Mouse (Mus musculus) MEL (cell line): ENCODE measurements around the gene Gdi1. TPM values are rescaled to one million over a fixed set of nuclear protein-coding genes. Genes with fewer than 3 reads are reported as not detected.

ENCODE experiments used
- DNase-seq: peaks from one replicate; pipeline ENCODE4 v3.0.0; 2011; ENCODE audit warnings: low read depth, low spot score
- H3K27ac ChIP-seq: 2 replicates; pipeline ENCODE4 v1.5.1; 2012; ENCODE audit warnings: low read depth, mild to moderate bottlenecking, control low read depth, low read length, moderate library complexity; ENCODE audit not compliant: control insufficient read depth
- H3K27me3 ChIP-seq, 2 experiments: fragments of 150-350 bp in 1 of 2; sonication (generic) in 1 of 2; 2 replicates each; pipeline ENCODE4 v1.6.1; 2012; ENCODE audit warnings: low read length in 2 of 2, mild to moderate bottlenecking in 2 of 2, improper control_type of control experiment in 1 of 2, moderate library complexity in 1 of 2; ENCODE audit not compliant: insufficient read depth in 2 of 2, control insufficient read depth in 1 of 2
- H3K36me3 ChIP-seq, 2 experiments: 2 replicates each; pipeline ENCODE4 v1.6.1; 2012 to 2014; ENCODE audit warnings: low read length in 2 of 2, improper control_type of control experiment in 1 of 2, inconsistent platforms in 1 of 2, mild to moderate bottlenecking in 1 of 2; ENCODE audit not compliant: insufficient read depth in 2 of 2, control insufficient read depth in 1 of 2
- H3K4me1 ChIP-seq, 2 experiments: fragments of 150-350 bp in 1 of 2; sonication (generic) in 1 of 2; 2 replicates each; pipeline ENCODE4 v1.6.1; 2012; ENCODE audit warnings: low read length in 2 of 2, improper control_type of control experiment in 1 of 2, mild to moderate bottlenecking in 1 of 2; ENCODE audit not compliant: insufficient read depth in 2 of 2, control insufficient read depth in 1 of 2
- H3K4me3 ChIP-seq, 2 experiments: fragments of 150-350 bp in 1 of 2; sonication (generic) in 1 of 2; 2 replicates each; pipeline ENCODE4 v1.5.1; 2012; ENCODE audit warnings: low read depth in 2 of 2, low read length in 2 of 2, mild to moderate bottlenecking in 2 of 2, moderate library complexity in 2 of 2, control low read depth in 1 of 2, improper control_type of control experiment in 1 of 2; ENCODE audit not compliant: control insufficient read depth in 1 of 2, insufficient read depth in 1 of 2
- H3K79me2 ChIP-seq: 2 replicates; pipeline ENCODE4 v1.6.1; 2012; ENCODE audit warnings: mild to moderate bottlenecking, low read length, moderate library complexity; ENCODE audit not compliant: control insufficient read depth, poor library complexity, insufficient read depth
- H3K9ac ChIP-seq: 2 replicates; pipeline ENCODE4 v1.6.1; 2012; ENCODE audit warnings: low read depth, mild to moderate bottlenecking, control low read depth, low read length, moderate library complexity; ENCODE audit not compliant: control insufficient read depth, poor library complexity, severe bottlenecking
- H3K9me3 ChIP-seq: fragments of 150-350 bp; sonication (generic); replicated peaks from 2 replicates; pipeline ENCODE4 v1.6.1; 2012; ENCODE audit warnings: mild to moderate bottlenecking, low read length, improper control_type of control experiment, moderate library complexity; ENCODE audit not compliant: insufficient read depth
- CHD1 ChIP-seq: IDR thresholded peaks from 2 replicates; pipeline ENCODE4 v1.6.1; 2012; ENCODE audit warnings: low read depth, mild to moderate bottlenecking, inconsistent platforms, low read length, improper control_type of control experiment
- CHD2 ChIP-seq: IDR thresholded peaks from 2 replicates; pipeline ENCODE4 v1.6.1; 2011; ENCODE audit warnings: low read length, improper control_type of control experiment
- E2F4 ChIP-seq: IDR thresholded peaks from 2 replicates; pipeline ENCODE4 v1.6.1; 2011; ENCODE audit warnings: low read depth, low read length, improper control_type of control experiment, borderline replicate concordance
- EP300 ChIP-seq, 2 experiments: IDR thresholded peaks; 2 replicates each; pipeline ENCODE4 v1.6.1; 2011; ENCODE audit warnings: improper control_type of control experiment in 2 of 2, low read length in 2 of 2, low read depth in 1 of 2, mild to moderate bottlenecking in 1 of 2
- GABPA ChIP-seq: IDR thresholded peaks from 2 replicates; pipeline ENCODE4 v1.6.1; 2012; ENCODE audit warnings: low read depth, mild to moderate bottlenecking, inconsistent platforms, low read length, improper control_type of control experiment, moderate library complexity
- HCFC1 ChIP-seq: IDR thresholded peaks from 2 replicates; pipeline ENCODE4 v1.6.1; 2012; ENCODE audit warnings: low read depth, mild to moderate bottlenecking, inconsistent platforms, low read length, improper control_type of control experiment, moderate library complexity
- JUND ChIP-seq: IDR thresholded peaks from 2 replicates; pipeline ENCODE4 v1.6.1; 2011; ENCODE audit warnings: low read depth, mild to moderate bottlenecking, improper control_type of control experiment, low read length
- KAT2A ChIP-seq: conservative IDR thresholded peaks from 2 replicates; pipeline ENCODE4 v1.6.1; 2012; ENCODE audit warnings: low read depth, low read length, improper control_type of control experiment, inconsistent platforms
- MAFK ChIP-seq: IDR thresholded peaks from 2 replicates; pipeline ENCODE4 v1.6.1; 2011; ENCODE audit warnings: low read depth, mild to moderate bottlenecking, low read length, improper control_type of control experiment, borderline replicate concordance
- MAX ChIP-seq: IDR thresholded peaks from 2 replicates; pipeline ENCODE4 v1.6.1; 2011; ENCODE audit warnings: low read length, improper control_type of control experiment
- MAZ ChIP-seq: IDR thresholded peaks from 2 replicates; pipeline ENCODE4 v1.6.1; 2012; ENCODE audit warnings: low read depth, mild to moderate bottlenecking, inconsistent platforms, low read length, improper control_type of control experiment
- MEF2A ChIP-seq: IDR thresholded peaks from 2 replicates; pipeline ENCODE4 v1.6.1; 2014; ENCODE audit warnings: low read depth, mild to moderate bottlenecking, inconsistent platforms, low read length, improper control_type of control experiment; ENCODE audit not compliant: poor library complexity, insufficient replicate concordance, severe bottlenecking; ENCODE audit errors: extremely low read depth
- NRF1 ChIP-seq: IDR thresholded peaks from 2 replicates; pipeline ENCODE4 v1.6.1; 2014; ENCODE audit warnings: low read depth, mild to moderate bottlenecking, inconsistent platforms, low read length, improper control_type of control experiment, moderate library complexity; ENCODE audit not compliant: poor library complexity, insufficient read depth, severe bottlenecking
- POLR2A ChIP-seq, 2 experiments: IDR thresholded peaks; 2 replicates each; pipeline ENCODE4 v1.6.1; 2011 to 2012; ENCODE audit warnings: low read length in 2 of 2, mild to moderate bottlenecking in 2 of 2, control low read depth in 1 of 2, improper control_type of control experiment in 1 of 2, low read depth in 1 of 2, moderate library complexity in 1 of 2; ENCODE audit not compliant: control insufficient read depth in 1 of 2, insufficient read depth in 1 of 2, poor library complexity in 1 of 2
- POLR2AphosphoS2 ChIP-seq: IDR thresholded peaks from 2 replicates; pipeline ENCODE4 v1.6.1; 2011; ENCODE audit warnings: low read length, improper control_type of control experiment
- POLR2AphosphoS5 ChIP-seq: IDR thresholded peaks from 2 replicates; pipeline ENCODE4 v1.6.1; 2012; ENCODE audit warnings: low read depth, borderline replicate concordance, mild to moderate bottlenecking, inconsistent platforms, low read length, moderate library complexity, mixed read lengths
- RCOR1 ChIP-seq: IDR thresholded peaks from 2 replicates; pipeline ENCODE4 v1.6.1; 2012; ENCODE audit warnings: low read depth, mild to moderate bottlenecking, inconsistent platforms, low read length, improper control_type of control experiment
- SIN3A ChIP-seq: IDR thresholded peaks from 2 replicates; pipeline ENCODE4 v1.6.1; 2012; ENCODE audit warnings: low read length, improper control_type of control experiment, inconsistent platforms
- SMC3 ChIP-seq: IDR thresholded peaks from 2 replicates; pipeline ENCODE4 v1.6.1; 2011; ENCODE audit warnings: low read depth, low read length, improper control_type of control experiment
- TBP ChIP-seq: IDR thresholded peaks from 2 replicates; pipeline ENCODE4 v1.8.0; 2011; ENCODE audit warnings: low read depth, low read length, improper control_type of control experiment
- TCF12 ChIP-seq: IDR thresholded peaks from 2 replicates; pipeline ENCODE4 v1.6.1; 2014; ENCODE audit warnings: low read depth, mild to moderate bottlenecking, inconsistent platforms, low read length, improper control_type of control experiment, moderate library complexity
- UBTF ChIP-seq: IDR thresholded peaks from 2 replicates; pipeline ENCODE4 v1.6.1; 2012; ENCODE audit warnings: low read depth, mild to moderate bottlenecking, inconsistent platforms, low read length, improper control_type of control experiment, moderate library complexity, borderline replicate concordance; ENCODE audit not compliant: insufficient read depth
- USF1 ChIP-seq: IDR thresholded peaks from 2 replicates; pipeline ENCODE4 v1.6.1; 2014; ENCODE audit warnings: low read depth, mild to moderate bottlenecking, inconsistent platforms, low read length, improper control_type of control experiment, moderate library complexity
- ZC3H11A ChIP-seq: IDR thresholded peaks from 2 replicates; pipeline ENCODE4 v1.6.1; 2012; ENCODE audit warnings: low read depth, mild to moderate bottlenecking, inconsistent platforms, low read length, improper control_type of control experiment
- ZKSCAN1 ChIP-seq: IDR thresholded peaks from 2 replicates; pipeline ENCODE4 v1.6.1; 2012; ENCODE audit warnings: low read depth, mild to moderate bottlenecking, inconsistent platforms, low read length, improper control_type of control experiment, moderate library complexity
- ZMIZ1 ChIP-seq: IDR thresholded peaks from 2 replicates; pipeline ENCODE4 v1.6.1; 2012; ENCODE audit warnings: low read depth, mild to moderate bottlenecking, inconsistent platforms, low read length, improper control_type of control experiment, moderate library complexity
- ZNF384 ChIP-seq: IDR thresholded peaks from 2 replicates; pipeline ENCODE4 v1.6.1; 2012; ENCODE audit warnings: low read depth, mild to moderate bottlenecking, inconsistent platforms, low read length, improper control_type of control experiment
- polyA plus RNA-seq, 2 experiments: library from polyadenylated mRNA; stranded (reverse) in 1 of 2; unstranded in 1 of 2; fragments of >175 nt in 1 of 2; fragments of >200 nt in 1 of 2; gene quantifications; 2 replicates each; pipeline versions ENCODE4 v1.2.1 to v1.2.4; 2012; ENCODE audit warnings: low replicate concordance in 2 of 2, low read depth in 1 of 2; ENCODE audit not compliant: insufficient read length in 2 of 2, insufficient read depth in 1 of 2, missing spikeins in 1 of 2
- total RNA-seq: library from RNA; depleted of rRNA; stranded (reverse); fragments of 300-350 nt; gene quantifications from 2 replicates; pipeline ENCODE4 v1.2.3, GENCODE M21; 2012

The Gdi1 gene
- total and polyA plus RNA-seq, 3 experiments = 5.2 to 24.5 TPM; not detected in 1

GRCm38 (mm10) chrX:74281732-74282394 lies 22.9 kb upstream of the Gdi1 start, which contains the start of the genes Taz and Dnase1l1:
Gene Taz (plus strand): TSS chrX:74281912.
Gene Dnase1l1 (minus strand): TSS chrX:74282337.
- peaks cover 0 to 12% of the 10 kb centered on the region in 2 experiments; a peak in 2 of 4 replicates for H3K4me1 ChIP-seq
- TF ChIP-seq MEF2A (no peak), TBP (0 out of 2 replicates have a peak, but pooled peaks have one; percentile 22), POLR2A (IDR thresholded peaks at IDR 0.05; ENCODE audit: control insufficient read depth in 1 of 2, insufficient read depth in 1 of 2, low read depth in 1 of 2, low read length in 2 of 2, poor library complexity in 1 of 2) (peak in 1 of 2 experiments; percentile 55; a peak in 1 of 4 replicates), POLR2AphosphoS5 (no peak), JUND (no peak), POLR2AphosphoS2 (peak; percentile 10; the same call in 1 of the 2 replicates), HCFC1 (peak; percentile 45), SMC3 (no peak)
- TF ChIP-seq, all 39 proteins: peak for 4
- Histone ChIP-seq H3K79me2 (peaks cover 13% of the 10 kb centered on the region), H3K36me3 (peaks cover 0 to 13% of the 10 kb centered on the region in 2 experiments; a peak in 3 of 4 replicates), H3K27ac (peak within 1 kb of the TSS; percentile 85), H3K9me3 (no peaks in the 10 kb centered on the region), H3K9ac (peak within 1 kb of the TSS; percentile 86), H3K4me3 (peak within 1 kb of the TSS; percentile 76 to 83), H3K27me3 (no peaks in the 10 kb centered on the region)
- peak; percentile 92 for DNase-seq

- H3K9ac ChIP-seq = peak overlapping the region; percentile 86
- H3K4me3 ChIP-seq = peak overlapping the region; percentile 72 to 76
- peak overlapping the region; percentile 85 for H3K27ac ChIP-seq
- H3K9me3 ChIP-seq = no peaks in the 10 kb centered on the region
- peaks cover 0 to 11% of the 10 kb centered on the region in 2 experiments; a peak in 2 of 4 replicates for H3K4me1 ChIP-seq
- peak; percentile 92 for DNase-seq
- peaks cover 0 to 11% of the 10 kb centered on the region in 2 experiments; a peak in 3 of 4 replicates for H3K36me3 ChIP-seq
- peaks cover 13% of the 10 kb centered on the region for H3K79me2 ChIP-seq
- H3K27me3 ChIP-seq = no peaks in the 10 kb centered on the region
- TF ChIP-seq NRF1 (no peak), ZMIZ1 (peak; percentile 79), EP300 (IDR thresholded peaks at IDR 0.05; ENCODE audit: low read depth in 1 of 2, low read length in 2 of 2) (no peak), TBP (peak; percentile 81), ZNF384 (no peak), JUND (no peak), ZKSCAN1 (no peak), TCF12 (peak; percentile 47; the same call in 1 of the 2 replicates), POLR2A (IDR thresholded peaks at IDR 0.05; ENCODE audit: control insufficient read depth in 1 of 2, insufficient read depth in 1 of 2, low read depth in 1 of 2, low read length in 2 of 2, poor library complexity in 1 of 2) (peak; percentile 68 to 84; a peak in 3 of 4 replicates), CHD1 (no peak), POLR2AphosphoS2 (peak; percentile 61; the same call in 1 of the 2 replicates), CHD2 (no peak), E2F4 (no peak), MAZ (peak; percentile 47), MAX (peak; percentile 61; the same call in 1 of the 2 replicates), RCOR1 (no peak), SMC3 (no peak), SIN3A (peak; percentile 81), KAT2A (peak; percentile 61; the same call in 1 of the 2 replicates), GABPA (no peak), ZC3H11A (no peak), UBTF (no peak), USF1 (no peak), MAFK (no peak)
Observed at GRCm38 (mm10) chrX:74282395-74283091, 22.3 kb upstream of the Gdi1 start.
